Mouse (Mus musculus) limb, embryonic 13.5 days (tissue): ENCODE results near the gene Ltv1. TPM values are rescaled to one million over a fixed set of nuclear protein-coding genes. Genes with fewer than 3 reads are reported as not detected.
"Not testable (repeated sequence)": the region's sequence is repeated elsewhere in the genome, so short reads cannot be mapped to it uniquely, and the experiment has no call there.

Source experiments
- ATAC-seq: fragments of 200-750 bp; cut with Nextera tagmentation; 2 replicates; pipeline ENCODE4 v1.8.0; 2017; ENCODE audit warnings: low read depth, moderate number of reproducible peaks, moderate TSS enrichment; ENCODE audit not compliant: low FRiP score
- H3K27ac ChIP-seq: fragments of 300-500 bp; sonication (generic); 2 replicates; pipeline ENCODE4 v1.5.1; 2015; ENCODE audit warnings: inconsistent platforms, mild to moderate bottlenecking, moderate library complexity
- H3K27me3 ChIP-seq: fragments of 300-500 bp; sonication (generic); 2 replicates; pipeline ENCODE4 v1.6.1; 2015; ENCODE audit warnings: mild to moderate bottlenecking, inconsistent platforms
- H3K36me3 ChIP-seq: fragments of 300-500 bp; sonication (generic); 2 replicates; pipeline ENCODE4 v1.6.1; 2015; ENCODE audit warnings: inconsistent platforms, mild to moderate bottlenecking, moderate library complexity
- H3K4me1 ChIP-seq: fragments of 300-500 bp; sonication (generic); 2 replicates; pipeline ENCODE4 v1.6.1; 2015; ENCODE audit warnings: inconsistent platforms
- H3K4me2 ChIP-seq: fragments of 300-500 bp; sonication (generic); replicated peaks from 2 replicates; pipeline ENCODE4 v1.6.1; 2015; ENCODE audit warnings: inconsistent platforms, mild to moderate bottlenecking, moderate library complexity
- H3K4me3 ChIP-seq: fragments of 300-500 bp; sonication (generic); 2 replicates; pipeline ENCODE4 v1.5.1; 2015; ENCODE audit warnings: moderate library complexity, mild to moderate bottlenecking, inconsistent platforms
- H3K9ac ChIP-seq: fragments of 300-500 bp; sonication (generic); 2 replicates; pipeline ENCODE4 v1.6.1; 2015; ENCODE audit warnings: mild to moderate bottlenecking, inconsistent platforms
- H3K9me3 ChIP-seq: fragments of 300-500 bp; sonication (generic); 2 replicates; pipeline ENCODE4 v1.6.1; 2016; ENCODE audit warnings: inconsistent platforms
- whole genome bisulfite sequencing: fragments of 180-500 bp; shearing (Covaris S2); methylation state at CpG from one replicate; pipeline ENCODE4 v1.1.7; 2015; 5-methylcytosine and 5-hydroxymethylcytosine counted together
- polyA plus RNA-seq: library from polyadenylated mRNA; unstranded; fragments of >200 nt; fragmentation: Nextera tagmentation; extraction: Ambion mirVana; gene quantifications from 2 replicates; pipeline ENCODE4 v1.2.1, GENCODE M21; 2015

Gene Ltv1
- polyA plus RNA-seq, 1 experiment from 2014 or later: 65.7 TPM

DNA sequence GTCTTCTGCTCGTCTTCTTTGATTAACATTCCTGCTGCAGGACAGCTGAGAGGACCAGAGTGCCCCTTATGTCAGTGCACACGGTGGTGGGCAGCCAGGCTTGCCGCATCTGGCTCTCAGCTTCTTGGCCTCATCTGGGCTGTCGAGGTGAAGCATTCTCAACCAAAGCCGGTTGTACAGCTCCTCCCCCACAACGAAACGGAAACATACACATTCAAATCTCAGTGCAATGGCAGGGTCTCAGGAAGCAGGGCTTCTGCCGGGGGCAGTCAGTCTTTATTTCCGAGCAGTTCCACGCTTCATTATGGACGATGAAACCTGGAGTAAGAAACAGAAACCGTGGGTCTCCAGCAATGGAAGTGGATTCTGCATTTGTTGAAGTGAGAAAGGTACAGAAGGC lies 21.0 kb upstream of the Ltv1 start:
- Histone ChIP-seq H3K27ac (no peak overlapping the region), H3K9ac (no peak overlapping the region), H3K4me3 (no peak overlapping the region), H3K9me3 (no peaks in the 10 kb centered on the region), H3K27me3 (no peaks in the 10 kb centered on the region), H3K4me2 (no peak overlapping the region), H3K36me3 (peaks cover 4% of the 10 kb centered on the region; the same call in 1 of the 2 replicates), H3K4me1 (peaks cover 10% of the 10 kb centered on the region; the same call in 1 of the 2 replicates)
- 81% methylated on average over 12 of the region's 12 CpGs for WGBS
- no peak for ATAC-seq

DNA sequence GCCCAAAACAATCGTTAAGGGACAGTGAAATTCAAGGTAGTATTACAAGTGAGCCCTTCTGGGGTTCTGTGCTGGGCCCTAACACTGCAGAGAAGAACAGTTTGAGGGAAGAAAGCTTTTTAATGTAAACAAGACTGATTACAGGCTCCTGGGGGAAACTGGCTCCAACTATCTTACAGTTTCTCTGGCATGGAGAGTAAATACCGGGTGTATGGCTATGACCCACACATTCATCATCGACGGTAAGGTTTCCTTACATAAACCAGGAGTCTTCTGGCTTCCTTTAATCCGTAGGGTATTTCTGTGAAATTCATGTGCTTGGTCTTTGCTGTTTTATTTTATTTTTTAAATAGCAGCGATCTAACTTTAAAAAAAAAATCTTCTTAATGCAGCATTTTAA lies 19.9 kb upstream of the Ltv1 start:
- H3K9ac ChIP-seq: no peak overlapping the region
- peaks cover 10% of the 10 kb centered on the region; the same call in 1 of the 2 replicates for H3K4me1 ChIP-seq
- H3K36me3 ChIP-seq: peaks cover 4% of the 10 kb centered on the region; the same call in 1 of the 2 replicates
- 56% methylated on average over 6 of the region's 6 CpGs for WGBS
- ATAC-seq: no peak
- no peak overlapping the region for H3K4me2 ChIP-seq
- H3K4me3 ChIP-seq: no peak overlapping the region
- no peak overlapping the region for H3K27ac ChIP-seq
- H3K27me3 ChIP-seq: no peaks in the 10 kb centered on the region
- H3K9me3 ChIP-seq: no peaks in the 10 kb centered on the region

DNA sequence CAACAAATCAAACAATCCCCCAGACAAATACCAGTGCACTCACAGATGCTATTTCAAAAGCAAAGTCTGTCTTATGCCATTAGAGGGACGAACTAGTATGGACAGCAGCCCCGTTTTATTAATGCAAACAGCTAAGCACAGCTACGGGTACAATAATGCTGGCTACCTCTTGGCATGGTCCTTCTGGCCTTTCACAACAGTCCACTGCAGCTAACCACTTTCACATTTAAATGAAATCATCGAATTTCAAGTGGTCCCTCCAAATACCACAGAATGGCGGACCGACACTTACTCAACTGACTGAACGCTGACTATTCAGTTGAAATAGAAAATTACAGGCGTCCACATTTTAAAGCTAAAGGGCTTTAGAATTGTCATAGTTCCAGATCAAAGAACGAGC lies 19.4 kb upstream of the Ltv1 start:
- Histone ChIP-seq H3K27ac (no peak overlapping the region; the same call in 1 of the 2 replicates), H3K27me3 (no peaks in the 10 kb centered on the region), H3K4me3 (no peak overlapping the region), H3K4me2 (no peak overlapping the region), H3K9me3 (no peaks in the 10 kb centered on the region), H3K4me1 (peaks cover 10% of the 10 kb centered on the region; the same call in 1 of the 2 replicates), H3K9ac (no peak overlapping the region), H3K36me3 (peaks cover 4% of the 10 kb centered on the region; the same call in 1 of the 2 replicates)
- 76% methylated on average over 9 of the region's 9 CpGs for WGBS
- no peak for ATAC-seq

DNA sequence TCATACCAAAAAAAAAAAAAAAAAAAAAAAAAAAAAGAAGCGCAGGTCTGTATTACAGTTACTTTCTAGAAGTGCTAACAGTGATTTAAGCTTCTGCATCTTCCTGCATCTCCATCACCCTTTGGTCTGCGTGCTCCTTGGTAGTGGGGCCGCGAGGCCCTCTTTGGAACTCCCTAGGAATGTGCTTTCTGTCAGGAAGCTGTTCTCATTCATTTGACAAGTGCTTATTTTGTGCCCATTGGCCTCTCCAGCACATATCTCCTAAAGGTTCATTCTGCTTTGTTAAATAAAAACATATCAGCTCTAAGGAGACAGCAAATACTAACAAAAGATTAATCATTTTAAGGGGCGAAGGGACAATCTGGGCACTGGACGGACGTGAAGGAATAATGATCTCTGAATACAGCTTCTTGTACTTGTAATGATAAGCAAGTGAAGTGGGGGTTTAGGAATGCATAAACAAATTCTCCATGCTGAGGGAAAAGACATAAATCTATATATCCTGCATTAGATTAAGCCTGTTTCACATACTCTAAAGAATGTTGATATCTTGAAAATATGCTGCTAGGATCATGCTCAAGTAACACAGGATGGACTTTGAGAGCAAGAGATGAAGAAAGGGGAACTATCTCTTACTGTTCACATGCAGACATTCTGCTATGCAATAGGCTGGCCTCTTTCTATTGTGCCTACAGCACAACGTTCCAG lies 17.1 kb upstream of the Ltv1 start:
- H3K9ac ChIP-seq: no peak overlapping the region
- no peak overlapping the region for H3K4me2 ChIP-seq
- H3K27ac ChIP-seq: no peak overlapping the region
- H3K4me3 ChIP-seq: no peak overlapping the region
- WGBS: 74% methylated on average over 8 of the region's 8 CpGs
- peaks cover 4% of the 10 kb centered on the region; the same call in 1 of the 2 replicates for H3K36me3 ChIP-seq
- peaks cover 10% of the 10 kb centered on the region; the same call in 1 of the 2 replicates for H3K4me1 ChIP-seq
- H3K27me3 ChIP-seq: no peaks in the 10 kb centered on the region
- ATAC-seq: no peak
- H3K9me3 ChIP-seq: no peaks in the 10 kb centered on the region

DNA sequence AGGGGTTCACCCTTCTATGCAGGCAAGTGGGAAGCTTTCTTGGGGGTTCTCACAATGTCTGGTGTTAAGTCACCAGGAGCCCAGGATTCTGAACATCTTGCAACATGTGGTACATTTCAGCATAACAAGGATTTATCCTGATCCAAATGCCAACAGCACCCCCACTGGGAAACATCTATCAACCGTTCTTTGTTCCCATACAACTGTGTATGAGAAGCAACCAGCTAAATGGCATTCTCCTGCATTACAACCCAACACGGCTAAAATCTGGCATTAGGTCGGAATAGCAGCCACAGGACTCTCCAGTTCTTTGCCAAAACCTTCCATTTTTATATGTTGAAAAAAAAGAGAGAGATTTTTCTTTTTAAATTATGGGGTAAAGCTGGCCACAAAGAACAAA lies 16.5 kb upstream of the Ltv1 start:
- 75% methylated on average over 3 of the region's 3 CpGs for WGBS
- Histone ChIP-seq H3K9me3 (no peaks in the 10 kb centered on the region), H3K27ac (peak overlapping the region; percentile 22; the same call in 1 of the 2 replicates), H3K4me2 (no peak overlapping the region), H3K27me3 (no peaks in the 10 kb centered on the region), H3K36me3 (peaks cover 4% of the 10 kb centered on the region; the same call in 1 of the 2 replicates), H3K4me3 (no peak overlapping the region), H3K4me1 (peaks cover 10% of the 10 kb centered on the region; the same call in 1 of the 2 replicates), H3K9ac (no peak overlapping the region)
- no peak for ATAC-seq

DNA sequence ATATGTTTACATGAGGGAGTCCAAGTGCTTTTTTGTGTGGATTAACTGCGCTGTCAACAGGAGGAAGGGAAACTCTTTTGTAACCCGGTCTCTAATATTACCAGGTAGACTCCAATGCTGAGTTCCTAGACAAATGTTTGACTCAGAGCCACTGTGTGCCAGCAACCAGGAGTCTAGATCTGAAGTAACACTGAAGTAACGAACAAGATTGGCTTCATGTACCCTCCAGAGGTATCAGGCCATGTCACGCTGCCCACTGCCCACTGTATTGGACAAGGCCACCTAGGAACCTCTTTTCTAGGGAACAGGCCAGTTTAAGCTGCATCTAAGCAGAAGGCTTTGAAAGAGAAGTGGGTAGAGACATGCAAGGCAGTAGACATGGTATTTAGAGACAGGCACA lies 16.1 kb upstream of the Ltv1 start:
- Histone ChIP-seq H3K9me3 (no peaks in the 10 kb centered on the region), H3K4me3 (no peak overlapping the region), H3K4me1 (peaks cover 10% of the 10 kb centered on the region; the same call in 1 of the 2 replicates), H3K27ac (peak overlapping the region; percentile 22; the same call in 1 of the 2 replicates), H3K9ac (no peak overlapping the region), H3K36me3 (peaks cover 4% of the 10 kb centered on the region; the same call in 1 of the 2 replicates), H3K27me3 (no peaks in the 10 kb centered on the region), H3K4me2 (no peak overlapping the region)
- 86% methylated on average over 4 of the region's 4 CpGs for WGBS
- ATAC-seq: no peak

DNA sequence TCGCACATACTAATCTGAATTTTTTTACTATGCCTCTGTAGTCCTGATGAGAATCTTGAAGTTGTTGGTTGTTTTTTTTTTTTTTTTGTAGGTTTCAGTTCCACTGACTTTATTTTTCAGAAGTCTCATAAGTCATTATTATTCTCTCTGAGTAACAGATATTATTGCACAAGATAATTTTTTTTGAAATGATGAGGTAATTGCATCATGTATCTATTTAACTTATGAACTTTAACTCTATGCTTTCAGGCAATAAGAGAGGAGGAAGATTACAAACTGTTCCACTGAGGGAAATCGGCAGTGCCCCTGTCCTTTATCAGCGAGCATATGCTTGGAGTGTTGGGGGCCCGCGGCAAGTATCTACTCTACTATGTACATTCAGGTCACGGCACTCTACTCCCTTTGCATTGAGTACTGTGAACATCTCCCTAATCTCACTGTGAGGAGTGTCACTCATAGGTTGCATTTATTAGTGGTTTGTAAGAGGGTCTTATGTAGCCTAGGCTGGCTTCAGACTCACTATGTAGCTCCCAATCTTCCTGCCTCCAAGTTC lies 8.8 kb upstream of the Ltv1 start:
- no peak for ATAC-seq
- H3K4me1 ChIP-seq: 0 out of 2 replicates have a peak, but pooled peaks cover 5% of the 10 kb centered on the region
- H3K4me3 ChIP-seq: no peak overlapping the region
- no peak overlapping the region for H3K27ac ChIP-seq
- no peak overlapping the region for H3K9ac ChIP-seq
- no peak overlapping the region for H3K4me2 ChIP-seq
- no peaks in the 10 kb centered on the region for H3K9me3 ChIP-seq
- H3K27me3 ChIP-seq: no peaks in the 10 kb centered on the region
- 96% methylated on average over 6 of the region's 6 CpGs for WGBS
- H3K36me3 ChIP-seq: no peaks in the 10 kb centered on the region

DNA sequence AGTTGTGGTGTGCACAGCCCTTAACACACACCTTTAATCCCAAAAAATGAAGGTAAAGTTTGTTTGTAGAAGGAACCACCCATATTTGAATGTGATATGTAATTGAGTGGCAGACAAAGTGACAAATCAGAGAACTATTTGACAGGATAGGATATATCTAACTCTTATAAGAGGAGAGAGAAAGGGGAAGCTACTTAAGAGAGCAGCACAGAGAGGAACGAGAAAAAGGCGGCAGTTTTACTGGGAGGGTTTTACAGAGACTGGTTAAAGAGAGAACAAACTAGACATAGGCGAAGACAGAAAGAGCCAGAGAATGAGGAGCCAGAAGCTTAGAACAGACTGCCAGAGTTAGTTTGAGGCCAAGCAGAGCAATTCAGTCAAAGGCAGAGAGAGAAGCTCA lies 7.9 kb upstream of the Ltv1 start:
- H3K4me2 ChIP-seq: no peak overlapping the region
- H3K9me3 ChIP-seq: no peaks in the 10 kb centered on the region
- no peak overlapping the region for H3K9ac ChIP-seq
- ATAC-seq: no peak
- H3K4me1 ChIP-seq: 0 out of 2 replicates have a peak, but pooled peaks cover 5% of the 10 kb centered on the region
- H3K27me3 ChIP-seq: no peaks in the 10 kb centered on the region
- H3K27ac ChIP-seq: no peak overlapping the region
- H3K36me3 ChIP-seq: no peaks in the 10 kb centered on the region
- 88% methylated on average over 3 of the region's 3 CpGs for WGBS
- H3K4me3 ChIP-seq: no peak overlapping the region

DNA sequence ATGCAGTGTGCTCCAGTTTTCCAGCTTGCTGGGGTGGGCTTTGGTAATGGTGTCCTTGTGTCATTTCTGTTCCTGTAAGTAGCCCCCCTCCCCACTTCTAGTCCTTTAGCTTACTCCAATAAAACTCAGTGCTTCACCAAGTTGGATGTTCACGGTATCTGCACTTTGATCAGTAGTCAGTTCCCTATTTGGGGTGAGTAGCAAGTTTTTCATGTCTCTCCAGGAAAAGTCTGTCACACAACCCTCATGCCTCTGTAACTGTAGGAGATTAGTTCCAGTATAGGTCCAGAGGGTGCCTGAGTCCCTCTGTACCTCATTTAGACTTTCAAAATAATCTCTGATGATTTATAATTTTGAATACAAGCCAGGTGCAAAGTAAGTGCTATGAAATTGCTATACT lies 6.3 kb upstream of the Ltv1 start:
- ATAC-seq: no peak
- Histone ChIP-seq H3K9ac (no peak overlapping the region), H3K4me1 (0 out of 2 replicates have a peak, but pooled peaks cover 5% of the 10 kb centered on the region), H3K4me2 (no peak overlapping the region), H3K36me3 (no peaks in the 10 kb centered on the region), H3K9me3 (no peaks in the 10 kb centered on the region), H3K27ac (no peak overlapping the region), H3K27me3 (no peaks in the 10 kb centered on the region), H3K4me3 (no peak overlapping the region)
- WGBS: 92% methylated on average over 1 of the region's 1 CpGs

DNA sequence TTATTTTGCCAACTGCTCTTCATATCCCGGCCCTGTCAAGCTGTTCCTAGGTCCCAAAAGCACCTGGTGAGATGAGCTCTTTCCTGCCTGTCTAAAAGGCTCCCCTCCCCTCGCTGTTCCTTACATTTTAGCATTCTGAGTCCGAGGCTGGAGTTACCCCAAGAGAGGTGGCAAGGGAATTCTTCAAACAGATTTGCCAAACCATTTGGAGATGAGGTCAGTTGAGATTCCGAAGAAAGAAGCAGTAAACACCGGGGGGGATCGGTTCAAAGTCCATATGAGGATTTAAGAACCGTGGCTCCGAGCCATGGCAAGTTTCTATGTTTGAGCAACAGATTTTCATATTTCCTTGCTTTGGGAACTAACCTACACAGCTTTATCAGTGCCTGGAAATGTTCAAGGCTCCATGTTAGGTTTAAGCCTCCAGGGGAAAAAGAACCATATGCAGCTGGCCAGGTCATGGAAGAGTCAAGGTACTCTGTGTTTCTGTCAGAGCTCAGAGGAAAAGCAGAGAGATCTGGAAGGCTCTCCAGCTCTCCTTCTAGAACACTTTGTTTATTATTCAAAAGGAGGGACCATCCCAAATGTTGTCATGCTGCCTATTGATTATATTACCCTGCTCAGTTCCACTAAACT lies 4.0 kb upstream of the Ltv1 start:
- no peak overlapping the region for H3K4me2 ChIP-seq
- no peak overlapping the region for H3K4me3 ChIP-seq
- 64% methylated on average over 8 of the region's 8 CpGs for whole genome bisulfite sequencing
- no peaks in the 10 kb centered on the region for H3K9me3 ChIP-seq
- H3K36me3 ChIP-seq: no peaks in the 10 kb centered on the region
- no peaks in the 10 kb centered on the region for H3K27me3 ChIP-seq
- peaks cover 10% of the 10 kb centered on the region for H3K4me1 ChIP-seq
- no peak overlapping the region for H3K27ac ChIP-seq
- peak; percentile 24; the same call in 1 of the 2 replicates for ATAC-seq
- H3K9ac ChIP-seq: no peak overlapping the region

DNA sequence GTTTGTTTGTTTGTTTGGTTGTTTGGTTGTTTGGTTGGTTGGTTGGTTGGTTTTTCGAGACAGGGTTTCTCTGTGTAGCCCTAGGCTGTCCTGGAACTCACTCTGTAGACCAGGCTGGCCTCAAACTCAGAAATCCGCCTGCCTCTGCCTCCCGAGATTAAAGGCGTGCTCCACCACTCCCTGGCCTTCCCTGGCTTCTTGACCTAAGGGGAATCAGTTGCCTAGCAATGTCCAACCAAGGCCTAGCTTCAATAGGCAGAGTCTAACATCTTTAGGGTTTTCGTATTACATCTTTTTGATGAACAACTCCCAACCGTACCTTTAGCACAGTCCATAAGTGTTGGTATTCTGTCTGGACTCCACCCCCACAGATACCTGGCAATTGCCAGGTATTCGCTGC lies 528 bp upstream of the Ltv1 start:
- H3K9ac ChIP-seq, ATAC-seq, H3K27me3 ChIP-seq, H3K9me3 ChIP-seq, H3K27ac ChIP-seq: not testable (repeated sequence)
- H3K4me2 ChIP-seq: peak overlapping the region; percentile 77
- peak overlapping the region; percentile 93 for H3K4me3 ChIP-seq
- H3K4me1 ChIP-seq: peaks cover 12% of the 10 kb centered on the region
- WGBS: 85% methylated on average over 7 of the region's 7 CpGs
- peaks cover 23% of the 10 kb centered on the region for H3K36me3 ChIP-seq

DNA sequence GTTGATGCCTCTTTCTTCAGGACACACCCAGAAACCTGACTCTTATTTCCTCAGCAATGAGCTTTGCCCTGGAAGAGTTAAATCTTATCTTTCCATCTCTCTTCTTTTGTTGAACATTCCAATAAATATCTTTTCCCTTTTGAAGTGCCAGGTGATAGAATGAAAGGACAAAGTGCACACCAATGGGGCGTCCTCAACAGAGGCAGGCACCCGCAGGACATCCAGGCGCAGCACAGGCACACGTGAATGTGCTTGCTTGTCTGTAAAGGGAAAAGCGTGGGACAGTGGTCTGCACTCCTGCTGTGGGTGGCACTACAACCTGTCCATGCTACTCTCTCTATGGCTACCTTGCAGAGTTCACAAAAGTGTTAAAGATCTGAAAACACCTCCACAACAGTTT lies 3.1 kb downstream of the Ltv1 start:
- no peaks in the 10 kb centered on the region for H3K27me3 ChIP-seq
- no peaks in the 10 kb centered on the region for H3K9me3 ChIP-seq
- no peak overlapping the region for H3K4me2 ChIP-seq
- 89% methylated on average over 5 of the region's 5 CpGs for WGBS
- no peak overlapping the region for H3K9ac ChIP-seq
- peaks cover 55% of the 10 kb centered on the region for H3K36me3 ChIP-seq
- H3K4me3 ChIP-seq: no peak overlapping the region
- no peak overlapping the region for H3K27ac ChIP-seq
- no peak for ATAC-seq
- peaks cover 8% of the 10 kb centered on the region for H3K4me1 ChIP-seq
